Mouse (Mus musculus) adrenal gland (tissue): ENCODE results near the gene Enpp6.

Source experiments
- intact Hi-C: fragments of 180-260 bp; cut with DNase I; formaldehyde crosslinking; loops from one replicate; pipeline ENCODE4 v1.15.1; 2025

The Enpp6 gene

GRCm38 (mm10) chr8:47058971-47059370, 72.3 kb downstream of the Enpp6 start:
- intact Hi-C loops, result no loop called here

- intact Hi-C loops, result no loop called here
Observed at GRCm38 (mm10) chr8:47061105-47061720, 74.5 kb downstream of the Enpp6 start.

GRCm38 (mm10) chr8:47067121-47067520, 80.4 kb downstream of the Enpp6 start:
- intact Hi-C loops, result no loop called here

GRCm38 (mm10) chr8:47069634-47070033, 82.9 kb downstream of the Enpp6 start:
- intact Hi-C loops, result no loop called here

- intact Hi-C loops, result no loop called here
Observed at GRCm38 (mm10) chr8:47072001-47072400, 85.3 kb downstream of the Enpp6 start.

- intact Hi-C loops, result no loop called here
Observed at GRCm38 (mm10) chr8:47075941-47076555, 89.4 kb downstream of the Enpp6 start.

- intact Hi-C loops, result no loop called here
Observed at GRCm38 (mm10) chr8:47080037-47080436, 93.3 kb downstream of the Enpp6 start.

GRCm38 (mm10) chr8:47082201-47083027, 95.7 kb downstream of the Enpp6 start:
- intact Hi-C loops, result no loop called here

GRCm38 (mm10) chr8:47090021-47090420, 103.3 kb downstream of the Enpp6 start:
- intact Hi-C loops, result no loop called here

GRCm38 (mm10) chr8:47105617-47106016, 118.9 kb downstream of the Enpp6 start:
- intact Hi-C loops, result no loop called here

GRCm38 (mm10) chr8:47114133-47114796, 127.6 kb downstream of the Enpp6 start:
- intact Hi-C loops, result no loop called here

GRCm38 (mm10) chr8:47117336-47117735, 130.6 kb downstream of the Enpp6 start:
- intact Hi-C loops, result no loop called here

- intact Hi-C loops, result no loop called here
Observed at GRCm38 (mm10) chr8:47119895-47120294, 133.2 kb downstream of the Enpp6 start.

GRCm38 (mm10) chr8:47128859-47129258, 142.2 kb downstream of the Enpp6 start:
- intact Hi-C loops, result no loop called here

- intact Hi-C loops, result no loop called here
Observed at GRCm38 (mm10) chr8:47133381-47133780, 146.7 kb downstream of the Enpp6 start.

- intact Hi-C loops, result no loop called here
Observed at GRCm38 (mm10) chr8:47134736-47135135, 148.0 kb downstream of the Enpp6 start.

GRCm38 (mm10) chr8:47135586-47135985, 148.9 kb downstream of the Enpp6 start:
- intact Hi-C loops, result no loop called here

GRCm38 (mm10) chr8:47136047-47136446, 149.4 kb downstream of the Enpp6 start:
- intact Hi-C loops, result no loop called here

GRCm38 (mm10) chr8:47145258-47145657, 158.6 kb downstream of the Enpp6 start:
- intact Hi-C loops, result no loop called here
